Mouse (Mus musculus) gastrocnemius, postnatal 36 days (tissue): ENCODE results near the gene Grid1. TPM values are rescaled to one million over a fixed set of nuclear protein-coding genes. Genes with fewer than 3 reads are reported as not detected.

Experiments used
- DNase-seq, 2 experiments: peaks; one replicate each; pipeline ENCODE4 v3.0.0; 2022
- intact Hi-C: fragments of 180-260 bp; cut with DNase I; formaldehyde crosslinking; loops from one replicate; pipeline ENCODE4 v1.15.1; 2025
- total RNA-seq, 2 experiments: library from RNA; stranded (reverse); gene quantifications; 2 replicates each; pipeline ENCODE4 v1.2.3; 2021

The Grid1 gene
- total RNA-seq, 2 experiments from 2014 or later: not detected

DNA sequence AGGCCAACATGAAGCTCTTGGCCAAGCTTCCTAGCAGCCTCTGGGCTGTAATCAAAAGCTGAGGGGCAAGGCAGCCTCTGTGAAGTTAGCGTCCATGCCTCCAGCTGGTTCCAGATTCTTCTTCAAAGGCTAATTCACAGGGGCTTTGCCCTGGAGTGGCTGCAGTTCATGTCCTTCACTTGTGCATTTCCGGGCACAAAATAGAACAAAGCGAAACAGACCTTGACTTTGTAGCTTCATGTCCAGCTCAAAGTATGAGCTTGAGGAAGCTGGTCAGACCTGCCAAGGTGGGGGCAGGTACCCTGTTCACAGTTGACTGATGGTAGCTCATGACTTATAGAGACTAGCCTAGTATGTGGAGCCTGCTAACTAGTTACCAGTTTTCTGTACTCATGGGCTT is 356.1 kb downstream of the Grid1 start:
- intact Hi-C loops: no loop called here
- DNase-seq: no peak

DNA sequence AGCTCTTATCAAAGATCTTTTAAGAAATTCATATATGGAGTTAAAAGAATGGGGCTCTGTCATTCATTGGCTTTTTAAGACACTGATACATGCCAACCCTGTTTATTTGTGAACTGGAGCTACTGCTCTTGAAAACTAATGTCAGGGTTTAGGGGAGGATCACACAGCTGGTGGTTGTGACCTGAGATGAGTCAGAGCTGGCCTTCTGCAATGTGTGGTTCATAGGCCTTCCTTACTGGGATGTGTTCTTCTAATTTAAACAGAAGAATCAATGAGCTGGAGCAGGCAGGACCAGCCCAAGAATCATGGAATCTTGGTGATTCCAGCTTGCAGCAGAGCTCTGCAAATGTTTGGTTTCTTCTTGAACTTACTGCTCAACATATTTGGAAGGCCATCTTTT is 359.2 kb downstream of the Grid1 start:
- DNase-seq: no peak
- intact Hi-C loops: no loop called here

DNA sequence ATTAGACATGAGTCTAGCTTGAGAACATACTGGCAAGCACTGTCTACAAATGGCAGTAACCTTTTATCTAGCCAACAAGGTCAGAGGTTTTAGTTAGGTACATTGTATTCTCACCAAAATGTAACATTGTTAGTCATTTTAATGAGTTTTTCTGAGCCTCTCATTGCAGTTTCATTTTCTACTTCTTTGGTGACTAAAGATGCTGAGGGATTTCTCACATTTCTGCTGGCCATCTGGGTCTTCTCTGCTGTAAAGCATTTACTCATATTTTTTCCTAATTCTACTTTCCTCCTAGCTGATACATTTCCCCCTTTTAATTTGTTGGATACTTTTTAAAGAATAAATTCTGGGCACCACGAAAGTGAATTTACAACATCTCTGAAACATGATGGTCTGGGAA is 365.5 kb downstream of the Grid1 start:
- intact Hi-C loops: no loop called here
- DNase-seq: no peak

DNA sequence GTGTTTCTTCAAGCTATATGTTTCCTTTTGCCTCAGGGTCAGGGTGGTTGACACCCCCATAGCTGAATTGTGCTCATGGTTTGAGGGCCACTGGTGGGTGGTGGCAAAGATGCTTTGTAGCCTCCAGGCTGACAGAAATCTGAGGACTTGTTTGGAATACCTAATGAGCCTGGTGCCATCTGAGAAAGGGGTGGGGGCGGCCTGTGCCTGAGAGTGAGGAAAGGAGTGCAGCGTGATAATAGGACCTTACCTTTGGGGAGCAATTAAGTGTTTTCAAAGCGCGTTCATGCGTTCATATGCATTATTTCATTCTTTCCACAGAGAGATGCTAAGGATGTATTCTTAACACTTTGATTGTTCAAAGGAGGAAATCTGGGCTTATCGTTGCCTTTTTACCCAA is 372.3 kb downstream of the Grid1 start:
- no peak for DNase-seq
- intact Hi-C loops: no loop called here

DNA sequence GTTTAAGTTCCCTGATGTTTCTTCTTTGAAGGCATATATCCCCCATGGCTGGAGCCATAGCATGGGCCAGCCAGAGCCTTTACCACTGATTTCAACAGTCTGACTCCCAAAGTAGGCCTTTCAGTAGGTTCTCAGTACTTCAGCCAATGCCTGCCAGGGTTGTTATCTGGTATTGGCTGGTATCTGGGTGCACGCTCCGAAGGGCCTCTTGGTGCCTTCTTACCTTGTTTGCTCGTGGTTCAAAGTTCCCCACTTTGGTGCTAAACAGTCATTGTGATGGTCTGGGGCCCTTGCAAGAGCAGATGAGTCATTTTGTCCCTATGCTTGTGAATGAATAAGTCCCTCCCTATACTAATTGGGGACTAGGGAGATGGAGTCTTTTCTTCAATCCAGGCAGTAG is 377.5 kb downstream of the Grid1 start:
- DNase-seq: no peak
- intact Hi-C loops: no loop called here

DNA sequence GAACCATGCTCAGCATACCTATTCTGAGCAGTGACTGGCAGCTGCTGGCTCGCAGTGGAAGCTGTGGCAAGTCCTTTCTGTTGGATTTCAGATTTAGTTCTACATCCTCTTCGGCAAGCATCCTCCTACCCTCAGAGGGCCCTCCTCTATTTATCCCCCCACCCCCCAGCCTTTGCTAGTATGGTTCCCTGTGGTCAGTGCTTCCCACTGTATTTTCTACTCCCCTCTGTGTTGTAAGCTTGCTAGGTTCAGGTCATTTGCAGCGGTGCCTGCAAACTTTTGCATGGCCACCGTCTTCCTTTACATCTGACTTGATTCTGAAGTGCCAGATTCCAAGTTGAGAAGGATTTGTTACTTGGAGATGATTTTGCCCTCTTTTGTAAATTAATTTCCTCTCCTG is 378.5 kb downstream of the Grid1 start:
- intact Hi-C loops: no loop called here
- no peak for DNase-seq

DNA sequence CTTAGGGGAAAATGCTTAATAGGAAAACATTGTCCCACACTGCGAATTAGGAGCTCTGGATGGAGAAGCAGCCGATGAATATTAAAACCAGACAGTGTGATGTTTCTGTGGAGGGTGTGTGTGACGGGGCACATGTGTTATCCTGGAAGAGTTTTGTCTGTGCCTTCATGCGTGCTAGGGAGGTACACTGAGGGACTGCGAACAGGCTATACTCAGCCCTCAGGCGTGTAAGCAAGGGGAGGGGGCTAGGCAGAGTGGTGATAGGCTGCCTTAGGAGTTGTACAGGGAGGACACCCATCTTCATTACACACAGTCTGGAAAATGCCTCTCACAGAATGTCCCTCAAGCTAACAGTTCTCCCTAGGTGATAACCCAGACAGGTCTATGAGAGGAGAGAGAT is 379.0 kb downstream of the Grid1 start:
- DNase-seq: no peak
- intact Hi-C loops: no loop called here

DNA sequence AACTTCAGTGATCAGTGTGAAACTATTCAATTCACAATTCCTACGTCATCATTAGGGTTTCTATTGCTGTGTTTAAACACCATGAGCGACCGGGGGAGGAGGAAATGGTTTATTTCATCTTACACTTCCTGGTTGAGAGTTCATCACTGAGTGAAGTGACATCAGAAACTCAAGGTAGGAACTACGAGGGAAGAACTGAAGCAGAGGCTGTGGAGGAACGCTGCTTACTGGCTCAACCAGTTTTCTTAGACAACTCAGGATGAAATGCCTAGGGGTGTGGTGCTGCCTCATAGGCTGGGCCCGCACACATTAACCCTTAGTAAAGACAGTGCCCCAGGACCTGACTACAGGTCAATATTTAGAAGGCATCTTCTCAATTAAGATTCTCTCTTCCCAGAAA is 389.5 kb downstream of the Grid1 start:
- no peak for DNase-seq
- intact Hi-C loops: no loop called here

DNA sequence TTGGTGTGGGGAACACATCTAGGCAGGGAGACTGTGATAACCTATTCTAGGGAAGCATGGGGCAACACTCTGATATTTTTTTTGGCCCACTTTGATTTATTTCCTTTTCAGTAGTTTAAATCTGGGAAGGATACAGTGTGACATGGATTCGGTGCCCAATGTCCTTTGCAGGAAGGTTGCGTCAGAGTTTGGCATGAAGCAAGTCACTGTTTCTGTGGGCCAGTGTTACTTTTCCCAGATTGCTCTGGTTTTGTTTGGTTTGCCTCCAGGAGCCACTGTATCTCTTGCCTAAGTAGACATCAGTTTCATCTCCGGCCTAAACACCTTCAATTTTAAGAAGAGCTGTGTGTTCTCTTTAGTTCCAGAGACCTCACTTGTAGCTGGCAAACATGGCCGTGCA is 399.1 kb downstream of the Grid1 start:
- intact Hi-C loops: no loop called here
- no peak for DNase-seq

DNA sequence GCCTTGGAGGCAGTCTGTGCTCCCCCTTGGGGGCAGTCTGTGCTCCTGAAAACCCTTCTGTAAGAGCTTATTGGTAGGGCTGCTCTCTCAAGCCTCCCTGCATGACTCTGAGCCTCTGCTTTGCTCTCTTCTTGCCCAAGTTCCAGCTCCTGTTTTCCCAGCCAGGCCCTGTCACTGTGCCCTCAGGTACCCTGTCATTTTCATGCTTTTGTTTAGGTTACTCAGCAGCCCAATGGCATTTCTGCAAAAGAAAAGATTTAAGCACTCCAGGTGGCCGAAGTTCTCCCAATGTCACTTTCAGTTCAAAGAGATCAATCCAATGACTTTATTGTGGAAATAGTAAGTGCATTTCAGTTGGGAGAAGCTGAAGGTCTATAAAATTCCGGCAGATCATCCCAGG is 402.3 kb downstream of the Grid1 start:
- intact Hi-C loops: no loop called here
- no peak for DNase-seq

DNA sequence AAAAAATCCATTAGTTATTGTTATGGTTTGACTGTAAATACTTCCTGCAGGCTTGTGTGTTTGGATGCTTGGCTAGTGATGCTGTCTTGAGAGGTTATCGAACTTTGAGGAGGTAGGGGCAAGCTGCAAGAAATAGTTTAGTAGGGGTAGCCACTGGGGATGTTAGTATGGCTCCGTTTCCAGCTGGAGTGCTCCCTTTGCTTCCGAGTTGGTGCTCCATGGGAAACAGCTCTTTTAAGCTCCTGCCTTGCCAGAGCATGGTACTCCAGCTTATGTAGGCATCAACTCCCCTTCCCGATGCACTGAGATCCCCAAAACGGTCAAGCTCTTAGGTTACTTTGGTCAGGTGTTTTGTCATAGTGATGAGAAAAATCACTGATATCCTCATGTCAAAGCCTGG is 407.7 kb downstream of the Grid1 start:
- intact Hi-C loops: no loop called here
- DNase-seq: no peak

DNA sequence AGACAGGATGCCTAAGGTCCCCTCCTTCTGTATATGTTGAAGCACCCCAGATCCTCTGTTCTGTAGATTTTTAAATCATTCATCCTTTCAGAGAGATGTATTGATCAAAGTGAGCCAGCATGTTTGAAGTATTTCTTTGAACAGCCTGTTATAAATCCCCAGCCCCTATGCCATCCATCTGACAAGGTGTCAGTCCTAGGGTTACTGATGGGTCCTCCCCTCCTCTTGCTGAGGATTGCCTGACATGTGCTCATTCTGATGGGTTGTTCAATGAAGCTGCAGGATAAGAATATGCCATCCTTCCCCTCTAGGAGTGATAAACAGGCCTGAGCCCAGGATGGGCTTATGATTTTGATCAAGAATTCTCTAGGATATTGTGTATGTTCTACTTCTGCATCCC is 411.5 kb downstream of the Grid1 start:
- DNase-seq: no peak
- intact Hi-C loops: no loop called here

DNA sequence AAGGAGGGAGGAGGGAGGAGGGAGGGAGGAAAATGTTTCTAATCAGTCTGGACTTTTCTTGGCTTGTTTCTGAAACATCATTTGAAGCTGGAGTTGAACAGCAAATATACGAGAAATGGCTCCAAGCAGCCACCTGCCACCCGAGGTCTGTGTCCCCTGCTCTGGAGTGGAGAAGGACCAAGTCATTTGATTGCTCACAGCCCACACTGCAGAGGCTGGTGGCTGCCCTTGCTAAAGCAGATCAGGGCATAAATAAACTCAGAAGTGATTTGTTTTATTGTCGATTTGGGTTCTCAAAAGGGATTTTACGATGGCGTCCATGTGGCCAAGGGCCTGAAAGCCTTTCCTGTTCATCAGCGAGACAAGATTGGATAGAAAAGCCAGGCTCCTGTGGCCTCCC is 423.0 kb downstream of the Grid1 start:
- intact Hi-C loops: no loop called here
- DNase-seq: no peak

DNA sequence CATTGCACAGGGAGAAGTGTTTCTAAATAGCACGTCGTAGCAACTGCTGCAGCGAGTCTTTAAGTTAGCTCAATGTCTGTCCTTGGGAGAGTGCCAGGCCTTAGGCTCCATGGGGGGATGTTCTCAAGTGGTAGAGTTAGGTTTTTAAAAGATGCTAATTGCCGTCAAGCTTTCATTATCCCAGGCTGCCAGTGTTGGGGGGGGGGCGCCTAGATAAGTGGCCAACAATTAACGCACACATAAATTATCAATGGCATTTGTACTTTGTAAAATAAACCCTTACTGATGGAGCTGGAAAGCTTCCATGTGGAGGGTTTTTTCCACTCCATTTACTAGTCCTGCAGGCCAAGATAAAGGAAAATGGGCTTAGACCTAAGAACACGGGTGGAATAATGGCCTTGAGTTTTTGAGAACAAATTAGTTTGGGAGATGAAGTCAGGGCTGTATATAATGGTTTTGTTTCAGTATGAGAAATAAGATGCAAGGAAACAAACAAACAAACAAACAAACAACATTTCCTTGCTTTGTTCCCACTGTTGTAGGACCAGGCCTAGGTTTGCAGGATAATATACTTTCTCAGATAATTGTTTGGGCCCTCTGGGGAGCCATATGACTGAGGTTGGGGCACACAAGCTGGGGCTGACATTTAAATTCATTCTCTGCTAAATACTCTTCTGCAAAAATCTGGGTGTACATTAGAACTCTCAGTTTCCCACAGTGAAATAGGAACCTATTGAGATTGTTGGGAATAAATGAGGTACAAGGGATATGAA is 425.1 kb downstream of the Grid1 start:
- intact Hi-C loops: no loop called here
- DNase-seq: no peak

DNA sequence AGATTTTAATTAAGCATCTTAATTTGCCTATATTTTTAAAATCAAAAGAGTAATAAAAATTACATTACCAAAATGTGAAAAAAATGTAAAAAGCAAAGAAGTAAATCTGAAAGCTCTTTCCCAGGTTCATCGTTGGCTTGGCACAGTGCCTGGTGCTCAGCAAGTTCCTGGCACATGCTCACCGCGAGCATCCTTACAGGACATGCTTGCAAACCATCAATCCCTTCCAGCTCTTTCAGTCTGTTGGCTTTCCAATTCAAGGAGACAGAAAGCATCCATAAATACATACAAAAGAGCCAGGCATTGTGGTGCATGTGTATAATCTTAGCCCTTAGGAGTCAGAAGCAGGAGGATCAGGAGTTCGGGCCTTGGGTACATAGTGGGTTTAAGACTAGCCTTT is 430.5 kb downstream of the Grid1 start:
- intact Hi-C loops: no loop called here
- DNase-seq: no peak

DNA sequence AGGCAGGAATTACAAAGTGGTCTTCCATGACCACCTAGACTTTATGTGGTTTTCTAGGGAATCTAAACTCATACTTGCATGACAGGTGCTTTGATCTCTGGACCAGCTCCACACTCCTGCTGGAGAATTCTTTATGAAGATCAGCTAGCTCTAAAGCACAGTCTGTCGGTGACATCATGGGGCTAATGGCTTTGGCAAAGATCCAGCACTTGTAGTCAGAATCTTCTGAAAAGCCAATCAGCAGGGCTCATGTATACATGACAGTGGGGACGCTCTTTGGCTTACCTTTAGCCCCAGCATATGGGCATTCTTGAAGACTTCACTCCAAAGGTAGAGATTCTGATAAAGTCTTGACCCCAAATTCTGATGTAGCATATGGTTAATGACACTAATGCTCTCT is 434.6 kb downstream of the Grid1 start:
- no peak for DNase-seq
- intact Hi-C loops: no loop called here

DNA sequence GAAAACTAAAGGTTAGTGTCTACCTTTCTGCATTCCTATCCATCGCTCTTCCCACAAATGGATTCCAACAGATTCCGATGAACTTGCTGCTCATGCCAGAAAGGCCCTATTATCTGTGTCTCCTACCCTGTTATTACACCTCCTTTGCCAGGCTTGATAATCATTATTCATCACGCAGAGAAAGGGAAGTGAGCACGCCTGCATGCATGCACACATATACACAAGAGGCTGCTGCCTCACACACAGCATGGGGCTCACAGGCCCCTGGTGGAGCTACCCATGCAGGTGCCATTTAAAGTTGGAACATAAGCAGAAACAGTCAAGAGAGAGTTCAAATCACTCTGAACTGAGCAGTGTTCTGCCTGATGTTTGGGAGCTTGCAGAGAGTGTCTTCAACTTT is 450.4 kb downstream of the Grid1 start:
- no peak for DNase-seq
- intact Hi-C loops: no loop called here

DNA sequence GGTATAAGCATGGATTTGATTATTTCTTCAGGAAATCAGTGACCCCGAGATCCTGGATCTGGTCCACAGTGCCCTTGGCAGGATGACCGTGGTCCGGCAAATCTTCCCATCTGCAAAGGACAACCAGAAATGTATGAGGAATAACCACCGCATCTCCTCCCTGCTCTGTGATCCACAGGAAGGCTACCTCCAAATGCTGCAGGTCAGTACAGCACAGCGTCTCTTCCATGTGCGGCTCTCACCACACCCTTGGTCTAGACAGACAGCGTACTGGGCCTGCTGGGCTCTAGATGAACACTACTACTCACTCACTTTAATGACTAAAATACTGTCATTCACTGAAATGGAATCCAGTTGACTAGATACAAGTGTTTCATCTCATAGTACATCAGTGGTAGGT is 489.3 kb downstream of the Grid1 start:
- intact Hi-C loops: no loop called here
- no peak for DNase-seq

DNA sequence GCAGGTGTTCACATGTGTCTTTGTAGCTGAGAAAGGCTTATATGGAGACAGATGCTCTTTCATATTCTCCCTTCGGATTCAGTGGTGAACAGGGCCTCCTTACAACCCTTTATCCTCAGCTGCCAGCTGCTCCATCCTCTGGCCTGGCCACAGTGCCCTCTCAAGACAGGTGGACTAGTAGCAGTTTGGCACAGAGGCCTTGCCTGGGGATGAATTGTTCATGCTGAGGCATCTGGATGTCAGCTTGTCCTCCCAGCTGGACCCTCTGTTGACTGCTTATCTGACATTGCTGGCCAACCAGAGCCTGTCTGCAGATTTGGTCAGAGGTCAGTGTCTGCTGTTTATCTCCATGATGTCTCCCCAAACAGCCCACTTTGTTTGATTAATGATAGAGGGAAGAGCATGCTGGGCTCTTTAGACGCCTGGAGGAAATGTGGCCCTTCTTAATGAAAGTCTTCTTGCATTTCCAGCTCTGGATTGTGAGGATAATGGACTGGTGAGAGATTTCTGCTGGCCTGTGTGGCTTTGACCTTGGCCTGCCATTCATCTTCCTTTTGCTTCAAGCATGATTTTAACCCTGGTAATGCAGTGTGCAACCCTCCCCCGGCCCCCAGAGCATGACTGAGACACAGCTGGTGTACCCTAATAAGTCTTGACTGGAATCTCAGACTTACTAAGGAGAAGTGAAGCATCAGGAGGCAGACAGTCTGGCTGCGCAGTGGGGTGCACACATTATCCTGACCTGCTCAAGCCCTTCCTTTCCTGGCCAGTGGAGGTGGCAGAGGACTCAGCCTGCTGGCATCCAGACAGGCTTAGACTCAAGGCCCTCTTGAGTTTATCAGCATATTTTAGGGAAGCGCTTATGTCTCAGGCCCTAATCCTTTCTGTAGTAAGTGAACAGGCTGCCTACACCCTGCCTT is 493.7 kb downstream of the Grid1 start:
- DNase-seq: no peak

DNA sequence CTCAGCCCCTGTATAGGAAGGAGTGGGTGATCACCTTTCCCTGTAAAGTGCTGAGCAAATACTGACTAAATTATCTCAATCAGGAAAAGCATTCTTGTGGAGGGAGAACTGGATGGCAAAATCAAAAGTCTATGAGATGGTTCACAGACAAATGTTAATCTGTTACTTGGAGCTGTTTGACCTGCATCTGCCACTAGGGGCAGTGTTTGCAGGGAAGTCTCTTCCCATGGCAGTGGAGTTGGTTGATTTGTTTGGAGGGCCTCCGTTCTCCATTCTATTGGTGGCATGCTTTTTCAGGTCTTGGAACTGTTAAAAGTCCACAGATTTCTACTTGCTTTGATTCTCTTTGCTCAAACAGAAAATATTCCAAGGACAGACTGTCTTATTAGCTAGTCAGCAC is 506.4 kb downstream of the Grid1 start:
- no peak for DNase-seq
- intact Hi-C loops: no loop called here

More for the DNA sequence above, 493.7 kb downstream of the Grid1 start:
- intact Hi-C loops: no loop called here

DNA sequence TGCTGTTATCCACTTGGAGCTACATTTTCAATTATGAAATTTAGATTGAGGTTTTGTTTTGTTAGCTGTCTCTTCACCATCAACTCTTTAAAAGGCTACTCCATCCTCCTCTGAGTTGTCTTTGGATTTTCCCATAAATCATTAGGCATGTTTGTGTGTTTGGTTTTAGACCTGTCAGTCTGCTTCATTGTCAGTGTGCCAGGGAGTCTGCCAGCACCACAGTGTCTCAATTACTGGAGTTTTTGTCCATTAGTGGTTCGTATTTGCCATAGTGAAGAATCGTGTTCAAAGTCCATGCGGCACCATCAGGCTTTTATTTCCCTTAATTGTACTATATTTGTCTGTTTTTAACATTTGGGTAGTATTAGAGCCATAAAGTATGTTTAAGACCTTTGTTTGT is 516.7 kb downstream of the Grid1 start:
- intact Hi-C loops: no loop called here
- no peak for DNase-seq

DNA sequence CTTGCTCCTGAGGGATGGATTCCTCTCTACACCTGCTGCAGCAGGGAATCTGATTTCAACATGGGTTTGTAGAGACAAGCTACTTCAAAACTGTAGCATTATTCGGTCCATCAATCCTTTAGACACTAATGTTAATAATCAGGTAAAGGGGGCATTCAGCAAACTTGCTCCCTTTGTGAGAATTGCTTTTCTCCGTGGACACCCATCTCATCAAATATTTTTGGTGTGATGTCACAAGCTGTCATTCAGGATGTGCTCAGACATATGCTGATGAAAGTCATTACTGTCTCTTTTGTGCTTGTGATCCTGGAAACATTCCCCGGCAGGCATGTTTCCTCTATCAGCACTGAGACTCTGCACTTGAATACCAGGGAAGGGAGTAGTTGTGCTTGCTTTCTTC is 536.1 kb downstream of the Grid1 start:
- DNase-seq: no peak
- intact Hi-C loops: no loop called here
